Comparison of ENCODE assay signal across 14 mouse cellular contexts in the genomic region with DNA sequence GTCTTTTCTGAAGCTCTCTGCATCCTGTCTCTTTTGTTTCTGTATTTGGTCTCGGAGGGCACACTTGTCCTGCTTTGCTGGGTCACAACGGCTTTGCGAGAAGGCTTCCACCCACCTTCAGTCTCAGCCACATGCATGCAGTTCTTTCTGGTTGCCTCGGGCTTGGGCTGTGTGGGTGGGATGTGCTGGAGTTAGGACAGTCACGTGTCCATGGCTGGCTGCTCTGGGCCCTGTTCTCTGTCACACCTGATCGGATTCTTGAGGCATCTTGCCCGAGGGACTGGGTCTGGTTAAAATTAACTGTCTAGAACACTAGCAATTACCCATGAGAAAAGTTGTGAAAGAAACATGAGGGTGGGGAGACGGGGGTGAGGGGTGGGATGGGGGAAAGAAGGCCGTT. TPM values are rescaled to one million over a fixed set of nuclear protein-coding genes. Genes with fewer than 3 reads are reported as not detected.
A peak's percentile ranks its signal among the peaks of the same experiment; 100 is the strongest.
DNase-seq lines count a peak whose midpoint lies in the region; ATAC-seq lines count a peak whose summit lies in the region.
"Had no signal": no experiment of that assay in that cellular context is flagged by ENCODE, and none has a peak within 500 bp of the region (broad histone marks: within the 10 kb centered on the region; RNA-seq: fewer than 3 reads in every experiment).

No protein-coding gene starts in this region.

- H3K9me3 ChIP-seq in midbrain, embryonic 11.5 days (ENCODE audit: control insufficient read depth, low read length), result no peaks in the 10 kb centered on the region
- H3K9me3 ChIP-seq in midbrain, embryonic 10.5 days (replicated peaks), result no peaks in the 10 kb centered on the region
- H3K9me3 ChIP-seq: hindbrain, embryonic 15.5 days; midbrain, embryonic 12.5 days had no signal

- no peak overlapping the region for H3K27ac ChIP-seq in midbrain, embryonic 11.5 days (ENCODE audit: low read depth, low read length)
- no peak overlapping the region for H3K27ac ChIP-seq in midbrain, embryonic 10.5 days (replicated peaks)
- H3K27ac ChIP-seq: hindbrain, embryonic 15.5 days; midbrain, embryonic 12.5 days had no signal

- no peak overlapping the region for H3K4me2 ChIP-seq in midbrain, embryonic 11.5 days
- H3K4me2 ChIP-seq: heart, embryonic 11.5 days; hindbrain, embryonic 15.5 days; lung, embryonic 14.5 days; midbrain, embryonic 12.5 days had no signal

- no peak overlapping the region for H3K4me3 ChIP-seq in midbrain, embryonic 11.5 days (ENCODE audit: low read depth, low read length)
- H3K4me3 ChIP-seq in midbrain, embryonic 10.5 days, result no peak overlapping the region
- H3K4me3 ChIP-seq: hindbrain, embryonic 15.5 days; midbrain, embryonic 12.5 days had no signal

- no peak for ATAC-seq in midbrain, embryonic 11.5 days (ENCODE audit: low FRiP score)
- ATAC-seq in megakaryocyte, adult 5-6 weeks (ENCODE audit: poor library complexity, severe bottlenecking), result no peak

- peak; percentile 73 for DNase-seq in midbrain, embryonic 11.5 days (ENCODE audit: low spot score, missing footprints)
- no peak for DNase-seq in midbrain, embryonic 10.5 days (ENCODE audit: low spot score)
- DNase-seq in embryo, embryonic 10.5 days (ENCODE audit: low spot score), result peak; percentile 39
- DNase-seq in kidney, adult 18-20 months, result peak; percentile 67
- DNase-seq in kidney, postnatal 4 days, result peak; percentile 52 to 71
- DNase-seq in thymus, adult 18-20 months, result no peak
- DNase-seq: cerebellum, adult 9-10 months; left cerebral cortex, postnatal 4 days; lung, embryonic 14.5 days; right cerebral cortex, postnatal 14 days had no signal

- no peak overlapping the region for H3K9ac ChIP-seq in midbrain, embryonic 11.5 days (ENCODE audit: low read length)
- H3K9ac ChIP-seq: hindbrain, embryonic 15.5 days; lung, embryonic 14.5 days; midbrain, embryonic 12.5 days had no signal

- no peaks in the 10 kb centered on the region for H3K4me1 ChIP-seq in midbrain, embryonic 11.5 days (ENCODE audit: control insufficient read depth, insufficient read depth, low read length)
- peaks cover 5% of the 10 kb centered on the region; the same call in 1 of the 2 replicates for H3K4me1 ChIP-seq in midbrain, embryonic 10.5 days
- H3K4me1 ChIP-seq: hindbrain, embryonic 15.5 days; midbrain, embryonic 12.5 days had no signal

- 54% methylated on average over 9 of the region's 9 CpGs for WGBS in midbrain, embryonic 11.5 days
- WGBS in midbrain, embryonic 10.5 days, result 59% methylated on average over 9 of the region's 9 CpGs

- no peaks in the 10 kb centered on the region for H3K27me3 ChIP-seq in midbrain, embryonic 11.5 days (ENCODE audit: control insufficient read depth, insufficient read depth, low read length)
- no peaks in the 10 kb centered on the region for H3K27me3 ChIP-seq in midbrain, embryonic 10.5 days (ENCODE audit: low read depth, poor library complexity, severe bottlenecking)
- H3K27me3 ChIP-seq: hindbrain, embryonic 15.5 days; midbrain, embryonic 12.5 days had no signal

- H3K36me3 ChIP-seq in midbrain, embryonic 11.5 days (ENCODE audit: control insufficient read depth, insufficient read depth, low read length), result no peaks in the 10 kb centered on the region
- no peaks in the 10 kb centered on the region for H3K36me3 ChIP-seq in midbrain, embryonic 10.5 days
- H3K36me3 ChIP-seq: hindbrain, embryonic 15.5 days; midbrain, embryonic 12.5 days had no signal

RNA-seq across cellular contexts. Expression of gene Map3k1, which starts 36.7 kb away (rescaled TPM):
- 12.0 and 14.4 TPM in 2 replicates for polyA plus RNA-seq in midbrain, embryonic 11.5 days (2014; fragmentation: Nextera tagmentation; extraction: Ambion mirVana)
- polyA plus RNA-seq in midbrain, embryonic 10.5 days (2016; fragmentation: Nextera tagmentation; extraction: Ambion mirVana), result 10.5 and 10.7 TPM in 2 replicates
- 61.5 and 62.2 TPM in 2 replicates for total RNA-seq in megakaryocyte, adult 5-6 weeks (2015)
- 74.4 and 92.6 TPM in 2 replicates for total RNA-seq in megakaryocyte, adult 5-6 weeks (2017)

Comparison
In these comparisons a context has a peak if more than half of its experiments do, and no peak if none do; other contexts are left out.
1. DNase-seq: peak in midbrain, embryonic 11.5 days (single experiment), embryo, embryonic 10.5 days (single experiment), kidney, adult 18-20 months (single experiment) and kidney, postnatal 4 days (2 of 2); none in midbrain, embryonic 10.5 days (single experiment) and thymus, adult 18-20 months (0 of 2).